Mouse (Mus musculus): Measurements from ENCODE around the gene Fcna. TPM values are rescaled to one million over a fixed set of nuclear protein-coding genes. Genes with fewer than 3 reads are reported as not detected.

The Fcna gene
- polyA plus RNA-seq, 1 experiment, result 30.6 TPM

GRCm38 (mm10) chr2:25607761-25608622, 19.8 kb downstream of the Fcna start, which contains the start of gene Rabl6:
Gene Rabl6 (minus strand): TSS chr2:25608521.
- DNase-seq (ENCODE audit: low spot score), result peak; percentile 88

- DNase-seq (ENCODE audit: low spot score), result no peak
Measured at GRCm38 (mm10) chr2:25602526-25602925, 25.3 kb downstream of the Fcna start.

GRCm38 (mm10) chr2:25600037-25600436, 27.8 kb downstream of the Fcna start:
- no peak for DNase-seq (ENCODE audit: low spot score)

GRCm38 (mm10) chr2:25598749-25599148, 29.1 kb downstream of the Fcna start:
- DNase-seq (ENCODE audit: low spot score), result no peak

- no peak for DNase-seq (ENCODE audit: low spot score)
Measured at GRCm38 (mm10) chr2:25596765-25597510, 30.9 kb downstream of the Fcna start.

- DNase-seq (ENCODE audit: low spot score), result no peak
Measured at GRCm38 (mm10) chr2:25591863-25592262, 36.0 kb downstream of the Fcna start.

- DNase-seq (ENCODE audit: low spot score), result no peak
Measured at GRCm38 (mm10) chr2:25588227-25588907, 39.5 kb downstream of the Fcna start.

- DNase-seq (ENCODE audit: low spot score), result no peak
Measured at GRCm38 (mm10) chr2:25587290-25587689, 40.5 kb downstream of the Fcna start.

GRCm38 (mm10) chr2:25585601-25586000, 42.2 kb downstream of the Fcna start:
- DNase-seq (ENCODE audit: low spot score), result no peak

GRCm38 (mm10) chr2:25584856-25585255, 43.0 kb downstream of the Fcna start:
- DNase-seq (ENCODE audit: low spot score), result no peak

GRCm38 (mm10) chr2:25584152-25584551, 43.7 kb downstream of the Fcna start:
- DNase-seq (ENCODE audit: low spot score), result no peak

- no peak for DNase-seq (ENCODE audit: low spot score)
Measured at GRCm38 (mm10) chr2:25583571-25583970, 44.3 kb downstream of the Fcna start.

GRCm38 (mm10) chr2:25583120-25583481, 44.7 kb downstream of the Fcna start:
- DNase-seq (ENCODE audit: low spot score), result peak; percentile 25

- peak; percentile 19 for DNase-seq (ENCODE audit: low spot score)
Measured at GRCm38 (mm10) chr2:25582466-25583119, 45.2 kb downstream of the Fcna start.

GRCm38 (mm10) chr2:25581901-25582301, 45.9 kb downstream of the Fcna start:
- peak; percentile 23 for DNase-seq (ENCODE audit: low spot score)

- DNase-seq (ENCODE audit: low spot score), result peak; percentile 23
Measured at GRCm38 (mm10) chr2:25581294-25581864, 46.5 kb downstream of the Fcna start, which contains the start of gene Ajm1. Gene Ajm1 (minus strand): TSS chr2:25581757.

- no peak for DNase-seq (ENCODE audit: low spot score)
Measured at GRCm38 (mm10) chr2:25580621-25581101, 47.2 kb downstream of the Fcna start.

GRCm38 (mm10) chr2:25579737-25580460, 47.9 kb downstream of the Fcna start:
- DNase-seq (ENCODE audit: low spot score), result peak; percentile 24

GRCm38 (mm10) chr2:25578796-25579736, 48.8 kb downstream of the Fcna start:
- DNase-seq (ENCODE audit: low spot score), result peak; percentile 22
